Mouse (Mus musculus) frontal cortex, postnatal 25 days (tissue): Measurements from ENCODE around the gene Gnb4.

Experiments used
- DNase-seq, 2 experiments: peaks; one replicate each; pipeline ENCODE4 v3.0.0; 2022; ENCODE audit warnings: low spot score in 2 of 2

Gene Gnb4

GRCm38 (mm10) chr3:32616331-32617052 is at the start of gene Gnb4:
Gene Gnb4, minus strand, starts transcription at chr3:32616585.
- no peak for DNase-seq

GRCm38 (mm10) chr3:32661556-32661930 is 45.2 kb upstream of the Gnb4 start:
- DNase-seq, result no peak

- DNase-seq, result no peak
These were observed 44.6 kb upstream of the Gnb4 start for GRCm38 (mm10) chr3:32660831-32661555.

- DNase-seq, result no peak
These were observed 43.9 kb upstream of the Gnb4 start for GRCm38 (mm10) chr3:32660276-32660675.

GRCm38 (mm10) chr3:32659506-32659905 is 43.1 kb upstream of the Gnb4 start:
- DNase-seq, result no peak

- DNase-seq, result no peak
These were observed 42.4 kb upstream of the Gnb4 start for GRCm38 (mm10) chr3:32658821-32659220.

GRCm38 (mm10) chr3:32658401-32658800 is 42.0 kb upstream of the Gnb4 start:
- DNase-seq, result no peak

GRCm38 (mm10) chr3:32656398-32656994 is 40.1 kb upstream of the Gnb4 start:
- no peak for DNase-seq

- DNase-seq, result no peak
These were observed 39.6 kb upstream of the Gnb4 start for GRCm38 (mm10) chr3:32655994-32656393.

GRCm38 (mm10) chr3:32652739-32653138 is 36.4 kb upstream of the Gnb4 start:
- DNase-seq, result no peak

GRCm38 (mm10) chr3:32649284-32649683 is 32.9 kb upstream of the Gnb4 start:
- DNase-seq, result no peak

GRCm38 (mm10) chr3:32646918-32647317 is 30.5 kb upstream of the Gnb4 start:
- no peak for DNase-seq

GRCm38 (mm10) chr3:32644751-32645150 is 28.4 kb upstream of the Gnb4 start:
- no peak for DNase-seq

- no peak for DNase-seq
These were observed 25.7 kb upstream of the Gnb4 start for GRCm38 (mm10) chr3:32642116-32642515.

- DNase-seq, result no peak
These were observed 21.9 kb upstream of the Gnb4 start for GRCm38 (mm10) chr3:32638240-32638639.

GRCm38 (mm10) chr3:32632760-32633264 is 16.4 kb upstream of the Gnb4 start:
- DNase-seq, result no peak

GRCm38 (mm10) chr3:32630210-32630609 is 13.8 kb upstream of the Gnb4 start:
- no peak for DNase-seq

- DNase-seq, result no peak
These were observed 11.8 kb upstream of the Gnb4 start for GRCm38 (mm10) chr3:32628141-32628540.

- no peak for DNase-seq
These were observed 5.7 kb upstream of the Gnb4 start for GRCm38 (mm10) chr3:32622106-32622505.

- no peak for DNase-seq
These were observed 5.3 kb upstream of the Gnb4 start for GRCm38 (mm10) chr3:32621658-32622057.

- no peak for DNase-seq
These were observed 763 bp upstream of the Gnb4 start for GRCm38 (mm10) chr3:32617053-32617642.

- no peak for DNase-seq
These were observed 417 bp downstream of the Gnb4 start for GRCm38 (mm10) chr3:32616006-32616330.

- no peak for DNase-seq
These were observed 1.0 kb downstream of the Gnb4 start for GRCm38 (mm10) chr3:32615376-32615775.
